Mouse (Mus musculus): ENCODE measurements at regions not wholly inside any gene's neighbourhood (a gene's known extent, or its start where the extent isn't known, plus 50 kb on each side); places are given as distances from the start of the nearest gene placed in this dataset.

DNA sequence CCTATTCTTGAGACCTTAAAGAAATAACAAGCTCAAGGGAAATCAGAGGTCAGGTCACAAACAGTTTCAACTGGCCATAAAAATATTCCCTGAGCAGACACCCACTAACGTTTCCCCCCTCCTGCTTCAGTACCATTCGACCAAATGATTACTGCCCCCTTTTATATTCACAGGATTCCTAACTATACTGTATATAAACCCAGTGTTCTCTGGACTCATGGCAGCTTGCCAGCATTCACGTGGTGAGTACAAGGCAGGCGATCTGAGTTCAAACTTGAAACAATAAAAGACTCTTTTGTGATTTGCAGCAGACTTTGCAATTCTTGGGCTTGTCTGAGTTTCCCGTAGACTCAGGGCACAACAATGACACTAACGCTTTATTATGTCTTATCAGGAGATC is 989.0 kb upstream of the H2afb3 start:
- DNase-seq (ENCODE audit: low spot score), result no peak
- intact Hi-C loops (cut with DNase I), result no loop called here

DNA sequence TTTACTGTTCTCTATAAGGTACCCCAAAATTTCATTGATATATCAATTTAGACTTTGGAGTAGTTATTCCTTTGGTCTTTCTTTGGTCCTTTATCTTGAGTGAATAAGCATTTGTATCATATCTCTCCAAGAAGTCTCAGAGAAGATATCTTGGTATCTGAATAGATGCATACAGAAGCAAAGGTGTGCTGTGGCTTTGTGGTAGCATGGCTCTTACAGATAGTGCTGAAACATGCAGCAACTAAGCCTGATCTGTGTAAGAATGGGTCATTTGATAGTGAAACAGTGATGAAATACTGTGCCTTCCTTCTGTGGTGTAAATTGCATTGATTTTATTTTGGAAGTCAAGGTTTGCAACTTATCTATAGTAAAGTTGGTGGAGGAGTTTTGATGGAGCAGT is 978.3 kb upstream of the H2afb3 start:
- DNase-seq (ENCODE audit: low spot score), result no peak
- intact Hi-C loops (cut with DNase I), result no loop called here

DNA sequence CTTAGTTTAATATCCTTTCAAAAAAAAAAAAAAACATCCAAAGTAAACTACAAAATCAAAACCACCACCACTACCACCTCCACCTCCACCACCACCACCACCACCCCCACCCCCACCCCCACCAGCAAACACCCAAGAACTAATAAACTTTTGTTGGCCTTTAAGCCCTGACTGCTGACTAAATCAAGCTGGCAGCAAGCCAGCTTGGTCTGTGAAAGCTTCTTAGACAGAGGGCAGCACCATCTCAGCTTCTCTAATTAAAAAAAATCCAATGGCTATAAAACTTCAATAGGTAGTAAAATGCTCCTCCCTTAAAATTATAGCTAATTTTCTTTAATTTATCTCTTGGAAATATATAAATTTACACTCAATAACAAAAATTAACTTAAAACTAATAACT is 957.2 kb upstream of the H2afb3 start:
- intact Hi-C loops (cut with DNase I), result no loop called here
- no peak for DNase-seq (ENCODE audit: low spot score)

DNA sequence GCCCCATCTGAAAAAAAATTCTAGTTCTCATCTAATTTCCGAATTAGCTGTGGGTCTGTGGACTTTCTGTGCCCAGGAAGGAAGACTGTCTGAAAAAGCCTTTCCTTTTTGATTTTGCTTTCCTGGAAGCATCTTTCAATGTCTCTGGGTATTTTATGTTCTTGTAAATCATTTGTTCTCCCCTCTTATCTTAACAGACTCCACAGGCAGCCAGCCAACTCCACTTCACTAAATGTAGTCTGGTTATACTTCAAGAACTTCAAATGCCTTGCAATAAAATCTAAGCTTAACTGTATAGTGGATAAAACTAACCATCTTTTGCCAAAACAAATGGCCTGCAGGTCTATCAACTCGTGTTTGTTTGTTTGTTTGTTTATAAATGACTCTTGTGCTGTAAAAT is 956.7 kb upstream of the H2afb3 start:
- intact Hi-C loops (cut with DNase I), result loop anchor here (1.0 kb wide), 1 partner anchor 16 kb away; no protein-coding TSS in a partner anchor
- DNase-seq (ENCODE audit: low spot score), result no peak

DNA sequence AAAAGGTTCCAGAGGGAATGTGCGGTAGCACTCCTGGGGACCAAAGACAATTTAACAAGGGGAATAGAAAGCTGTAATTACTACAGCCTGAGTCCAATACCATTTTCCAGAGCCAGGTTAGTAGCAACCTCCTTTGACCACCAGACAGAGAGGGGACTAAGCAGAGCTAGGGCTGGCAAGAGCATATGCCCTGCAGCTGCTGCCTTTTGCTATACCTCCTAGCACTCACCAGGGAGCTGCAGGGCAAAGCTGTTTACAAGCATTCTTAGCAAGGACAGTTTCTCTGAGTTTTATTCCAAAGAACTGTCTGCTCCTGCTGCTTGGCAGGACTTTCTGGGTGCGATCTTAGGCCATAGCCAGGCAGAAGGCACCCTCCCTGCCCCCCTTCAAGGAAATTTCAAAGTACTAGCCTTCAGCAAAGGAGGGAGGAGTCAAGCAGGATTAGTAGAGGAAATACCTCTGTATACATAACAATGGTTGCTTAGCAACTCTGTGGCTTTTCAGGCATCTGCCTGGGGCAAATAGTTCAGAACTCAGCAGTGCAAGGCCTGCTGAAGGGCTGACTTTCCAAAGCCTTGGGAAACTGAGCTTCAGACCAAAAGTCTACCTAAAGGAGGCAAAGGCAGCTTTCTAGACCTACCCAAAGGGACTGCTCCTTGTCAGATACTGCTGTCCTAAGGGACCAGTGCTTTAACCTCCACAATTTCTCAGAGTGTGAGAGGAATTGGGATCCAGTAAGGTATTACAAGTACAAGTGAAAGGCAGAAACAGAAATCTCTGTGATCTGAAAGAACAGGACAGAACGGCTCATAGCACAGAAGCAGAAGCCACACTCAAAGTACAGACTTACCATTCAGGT is 919.5 kb upstream of the H2afb3 start:
- intact Hi-C loops (cut with DNase I), result no loop called here
- DNase-seq (ENCODE audit: low spot score), result no peak
